Mouse (Mus musculus): ENCODE results near the gene Acsbg1. TPM values are rescaled to one million over a fixed set of nuclear protein-coding genes. Genes with fewer than 3 reads are reported as not detected.
"Not testable (repeated sequence)": the region's sequence is repeated elsewhere in the genome, so short reads cannot be mapped to it uniquely, and the experiment has no call there.

Gene Acsbg1
- total RNA-seq (2021), result under 1 TPM; 0.36 to 0.66 TPM
- long read RNA-seq, experiment 1, partial matches to known transcripts, result 2 of 13 reads
- long read RNA-seq, experiment 1, other reads (novel, unspliced or antisense), result 10 of 13 reads
- long read RNA-seq, experiment 2, partial matches to known transcripts, result 0 of 1 reads
- long read RNA-seq, experiment 2, other reads (novel, unspliced or antisense), result 0 of 1 reads

DNA sequence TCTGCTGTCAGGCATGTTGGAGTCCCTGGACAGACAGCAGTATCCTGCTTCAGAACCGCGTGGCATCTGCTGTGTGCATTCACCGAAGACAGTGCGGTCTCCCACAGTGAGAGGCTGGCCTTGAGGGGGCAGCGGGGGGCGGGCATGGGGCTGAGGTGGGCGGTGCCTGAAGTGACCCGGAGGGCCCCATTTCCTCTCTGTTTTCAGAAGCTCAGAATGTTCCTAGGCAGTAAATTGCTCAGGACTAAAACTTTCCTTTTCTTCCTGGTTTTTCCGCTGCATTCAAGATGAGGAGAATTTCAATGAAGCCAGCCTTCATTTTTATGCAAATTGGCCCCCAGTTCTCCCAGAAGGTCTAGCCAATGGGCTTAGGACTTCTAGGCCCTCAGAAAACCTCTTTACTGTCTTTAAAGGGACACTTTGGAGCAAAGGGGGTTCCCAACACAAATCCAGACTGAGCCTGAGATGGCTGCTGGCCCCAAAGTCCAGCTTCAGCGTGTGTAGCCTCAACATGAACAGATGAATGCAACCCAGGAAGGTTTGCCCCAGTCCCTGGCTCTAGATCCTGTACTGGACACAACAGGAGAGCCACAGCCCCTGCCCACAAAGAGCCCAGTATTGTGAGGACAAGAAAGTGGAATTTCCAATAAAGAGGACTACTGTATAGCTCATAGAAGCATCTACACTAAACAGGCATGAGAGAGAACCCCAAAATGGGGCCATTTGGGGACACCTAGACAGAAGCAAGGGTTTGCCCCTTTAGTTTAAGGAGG, at the start of gene Acsbg1:
Acsbg1 (minus strand) TSS at position 266 of the 773 bp plus-strand sequence.
- no peak for DNase-seq (ENCODE audit: low spot score in 2 of 2)

DNA sequence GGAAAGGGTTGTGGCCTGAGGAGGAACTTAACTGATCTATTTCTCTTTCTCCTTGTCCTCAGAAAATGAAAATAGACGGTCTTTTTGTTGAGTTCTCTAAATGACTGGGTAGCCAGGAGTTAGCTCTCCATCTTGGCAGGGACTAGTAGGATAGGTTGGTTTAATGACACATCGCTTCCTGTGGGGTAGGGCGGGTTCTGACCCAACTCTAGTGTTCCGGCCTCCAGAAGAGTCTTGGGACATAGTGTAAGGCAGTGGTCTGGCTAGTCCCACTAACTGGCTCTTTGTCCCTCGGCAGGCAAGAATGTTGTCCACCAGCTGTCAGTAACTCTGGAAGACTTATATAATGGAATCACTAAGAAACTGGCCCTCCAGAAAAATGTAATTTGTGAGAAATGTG, 46.4 kb upstream of the Acsbg1 start:
- DNase-seq (ENCODE audit: low spot score in 2 of 2), result no peak

DNA sequence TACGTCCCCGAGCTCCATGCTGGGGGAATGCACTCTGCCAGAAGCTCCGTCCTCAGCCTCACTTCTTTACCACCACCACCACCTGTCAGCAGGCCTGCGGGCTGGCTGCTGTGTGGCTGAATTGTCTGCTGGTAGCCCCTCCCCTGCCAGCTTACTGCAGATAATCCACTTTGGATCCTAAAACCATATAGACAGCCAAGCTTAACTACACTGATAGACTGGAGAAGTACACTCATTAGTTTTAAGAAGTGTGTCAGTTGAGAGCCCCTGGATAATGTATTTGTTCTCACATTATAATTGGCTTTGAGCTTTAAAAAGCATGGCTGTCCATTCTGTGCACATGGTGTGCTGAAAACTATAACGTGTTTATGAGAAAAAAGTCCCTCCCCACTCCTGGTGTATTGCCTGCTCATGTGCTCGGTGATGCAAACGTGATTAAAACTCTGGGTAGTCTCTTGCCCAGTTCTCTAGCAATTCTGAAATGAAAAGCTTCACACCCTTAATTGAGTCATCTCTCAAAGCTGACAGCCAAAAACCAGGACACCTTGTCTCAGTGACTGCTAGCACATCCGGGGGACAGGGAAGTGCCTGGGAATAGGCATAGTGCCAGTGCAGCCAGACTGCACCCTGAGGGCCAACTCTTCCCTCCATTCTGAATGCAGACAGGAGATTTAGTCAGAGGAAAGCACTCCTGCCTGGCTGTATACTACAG, 45.8 kb upstream of the Acsbg1 start:
- no peak for DNase-seq (ENCODE audit: low spot score in 2 of 2)

DNA sequence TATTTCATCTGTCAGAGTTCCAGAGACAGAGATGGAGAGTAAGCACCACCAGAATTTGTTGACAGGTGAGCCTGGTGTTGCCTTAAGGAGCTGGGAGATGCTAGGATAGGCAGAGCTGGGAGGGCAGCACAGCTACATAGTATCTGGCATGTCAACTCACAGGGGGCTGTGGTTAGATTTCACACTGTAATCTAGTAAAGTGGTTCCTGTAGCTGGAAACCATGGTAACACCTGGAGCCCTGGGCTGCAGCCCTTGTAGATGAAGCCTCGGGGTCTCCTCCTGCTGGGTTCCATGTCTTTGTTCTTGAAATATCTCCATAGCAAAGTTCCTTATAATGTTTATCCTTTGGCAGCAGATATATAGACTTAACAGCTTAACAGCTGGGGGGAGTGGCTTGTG, 43.9 kb upstream of the Acsbg1 start:
- no peak for DNase-seq (ENCODE audit: low spot score in 2 of 2)

DNA sequence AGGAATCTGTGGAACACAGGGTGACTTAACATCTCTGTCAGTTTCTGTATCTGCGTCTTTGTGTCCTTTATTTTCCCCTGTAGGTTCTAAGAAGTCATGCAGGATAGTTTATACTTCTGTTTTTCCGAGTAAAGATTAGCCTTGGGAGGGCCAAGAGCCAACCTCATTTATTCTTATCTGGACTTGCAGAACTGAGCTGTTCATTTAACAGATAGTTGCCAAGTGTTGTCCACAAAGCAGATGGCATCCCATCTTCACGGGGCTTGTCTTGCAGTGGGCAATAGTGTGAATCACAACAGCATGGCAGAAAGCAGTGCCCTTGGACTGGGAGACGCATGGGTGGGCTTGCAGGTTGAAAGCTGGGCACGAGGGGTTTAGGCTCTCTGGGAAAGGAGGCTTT, 42.7 kb upstream of the Acsbg1 start:
- DNase-seq (ENCODE audit: low spot score in 2 of 2), result no peak

DNA sequence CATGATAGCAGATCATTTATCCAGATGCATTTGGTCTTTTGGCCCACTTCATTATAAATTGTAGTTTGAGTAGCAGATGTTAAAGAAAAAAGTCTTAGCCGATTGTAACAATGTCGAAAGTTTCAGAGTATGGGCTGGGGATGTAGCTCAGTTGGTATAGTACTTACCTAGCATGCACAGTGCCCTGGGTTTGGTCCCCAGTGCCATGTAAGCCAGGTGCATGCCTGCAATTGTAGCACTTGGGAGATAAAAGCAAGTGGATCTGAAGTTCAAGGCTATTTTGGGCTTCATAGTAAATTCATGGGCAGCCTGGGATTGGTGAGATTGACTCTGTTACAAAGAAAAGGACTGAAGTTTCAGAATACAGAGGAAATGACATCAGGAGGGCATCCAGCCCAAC, 40.9 kb upstream of the Acsbg1 start:
- no peak for DNase-seq (ENCODE audit: low spot score in 2 of 2)

DNA sequence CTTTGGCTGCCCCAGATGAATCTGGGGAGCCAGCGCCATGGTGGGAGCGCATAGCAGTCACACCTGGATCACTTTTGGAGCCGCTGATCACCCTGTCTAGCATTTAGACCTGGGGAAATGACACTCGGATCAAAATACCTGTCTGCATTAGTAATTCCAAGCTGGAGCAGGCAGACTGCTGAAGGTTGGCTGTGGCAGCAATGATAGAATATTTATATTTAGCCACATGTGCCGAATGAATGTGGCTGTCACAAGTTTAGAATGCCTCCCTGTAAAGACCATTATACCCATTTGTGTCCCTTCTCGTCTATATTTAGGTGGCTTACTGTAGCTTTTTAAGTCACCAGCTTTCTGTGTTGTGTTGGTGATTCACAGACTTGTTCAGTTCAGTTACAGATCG, 39.1 kb upstream of the Acsbg1 start:
- no peak for DNase-seq (ENCODE audit: low spot score in 2 of 2)

DNA sequence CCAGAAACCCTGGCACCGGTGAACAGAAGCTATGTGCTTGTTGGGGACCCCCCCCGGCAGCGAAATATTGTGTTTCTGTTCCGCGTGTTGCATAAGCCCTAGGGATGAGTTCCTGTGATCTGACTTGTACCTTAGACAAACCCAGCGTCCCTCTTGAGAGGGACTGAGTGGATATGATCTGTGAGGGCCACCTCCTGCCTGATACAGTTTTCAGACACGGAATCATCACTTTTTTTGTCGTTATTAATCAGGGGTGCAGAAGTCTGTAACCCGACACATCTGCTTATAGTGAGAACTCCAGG, 38.5 kb upstream of the Acsbg1 start:
- DNase-seq (ENCODE audit: low spot score in 2 of 2), result no peak

DNA sequence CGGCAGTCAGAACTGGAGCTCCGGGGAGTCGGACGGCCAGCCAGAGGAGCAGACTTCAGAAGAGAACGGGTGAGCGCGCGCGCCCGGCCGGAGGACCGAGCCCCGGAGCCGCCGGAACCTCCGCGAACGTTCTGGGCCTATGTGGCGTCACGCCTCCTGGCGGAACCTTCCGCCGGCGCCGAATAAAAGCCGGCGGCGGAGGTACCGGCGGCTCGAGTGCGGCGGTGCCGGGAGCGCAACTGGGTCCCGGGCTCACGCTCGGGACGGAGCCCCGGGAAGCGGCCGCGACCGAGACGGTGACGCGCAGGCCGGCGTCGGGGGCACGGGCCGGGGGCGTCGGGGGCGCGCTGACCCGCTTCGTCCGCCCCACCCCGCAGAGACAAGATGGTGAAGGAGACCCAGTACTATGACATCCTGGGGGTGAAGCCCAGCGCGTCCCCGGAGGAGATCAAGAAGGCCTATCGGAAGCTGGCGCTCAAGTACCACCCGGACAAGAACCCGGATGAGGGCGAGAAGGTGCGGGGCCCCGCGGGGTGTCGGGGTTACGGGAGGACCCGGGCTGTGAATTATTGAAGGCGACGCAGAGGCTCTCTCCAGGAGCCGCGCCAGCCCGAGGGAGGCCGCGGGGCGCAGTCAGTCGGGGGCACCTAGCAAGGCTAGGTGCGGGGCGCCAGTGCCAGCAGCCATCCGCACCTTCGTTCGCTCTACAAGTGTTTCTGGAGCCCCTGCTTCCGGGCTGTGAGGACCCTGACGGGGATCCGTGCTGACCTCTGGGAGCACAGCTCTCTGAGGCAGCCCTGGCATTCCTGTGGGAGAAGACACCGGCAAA, 37.9 kb upstream of the Acsbg1 start:
- DNase-seq (ENCODE audit: low spot score in 2 of 2), result peak; percentile 66 to 75

DNA sequence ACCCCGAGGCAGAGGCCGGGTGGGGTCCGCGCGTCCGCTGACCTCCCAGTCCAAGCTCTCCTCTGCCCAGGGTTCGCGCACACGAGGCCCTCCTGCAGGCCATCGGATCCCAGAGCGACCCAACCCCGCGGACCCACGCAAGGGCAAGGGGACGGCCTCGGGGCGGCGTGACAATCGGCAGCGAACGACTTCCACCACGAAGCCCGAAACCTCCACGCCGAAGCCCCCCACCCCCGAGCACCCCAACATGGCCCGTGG, 37.3 kb upstream of the Acsbg1 start:
- DNase-seq (ENCODE audit: low spot score in 2 of 2), result no peak

DNA sequence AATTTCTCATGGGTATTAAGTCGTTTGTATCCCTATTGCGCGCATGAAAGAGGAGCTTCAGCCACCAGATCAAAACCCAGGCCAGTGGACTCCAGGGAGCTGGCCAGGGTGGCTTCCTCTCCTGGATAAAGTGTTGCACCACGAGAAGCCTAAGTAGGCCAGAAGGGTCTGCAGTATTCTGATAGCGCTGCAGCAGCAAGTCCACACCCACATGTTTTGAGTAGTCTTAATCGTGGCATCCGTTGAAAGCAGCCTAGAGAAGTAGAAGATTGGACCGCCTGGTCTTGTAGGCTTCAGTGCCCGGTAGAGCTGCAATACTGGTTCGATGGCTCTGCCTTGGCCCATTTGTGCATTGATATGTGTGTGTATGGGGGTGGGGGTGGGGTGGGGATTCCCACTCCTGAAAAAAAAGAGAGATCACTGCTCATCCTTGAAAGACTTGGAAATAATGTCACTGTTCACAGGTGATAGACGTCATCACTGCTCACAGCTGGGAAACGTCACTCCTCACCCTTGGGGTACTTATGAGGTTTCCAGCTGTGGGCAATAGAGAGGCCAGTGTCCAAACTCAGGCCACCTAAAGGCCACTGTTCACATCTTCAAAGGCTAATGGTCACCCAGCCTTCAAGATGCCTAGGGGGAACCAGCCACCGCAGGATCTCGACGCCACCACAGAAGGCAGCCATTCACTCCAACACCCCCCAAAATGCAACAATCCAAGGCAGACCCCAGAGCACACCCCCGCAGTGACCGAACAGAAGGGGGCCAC, 36.8 kb upstream of the Acsbg1 start, which contains the start of gene Dnaja4:
Dnaja4 (plus strand) TSS at position 556 of the 769 bp plus-strand sequence.
- no peak for DNase-seq (ENCODE audit: low spot score in 2 of 2)

DNA sequence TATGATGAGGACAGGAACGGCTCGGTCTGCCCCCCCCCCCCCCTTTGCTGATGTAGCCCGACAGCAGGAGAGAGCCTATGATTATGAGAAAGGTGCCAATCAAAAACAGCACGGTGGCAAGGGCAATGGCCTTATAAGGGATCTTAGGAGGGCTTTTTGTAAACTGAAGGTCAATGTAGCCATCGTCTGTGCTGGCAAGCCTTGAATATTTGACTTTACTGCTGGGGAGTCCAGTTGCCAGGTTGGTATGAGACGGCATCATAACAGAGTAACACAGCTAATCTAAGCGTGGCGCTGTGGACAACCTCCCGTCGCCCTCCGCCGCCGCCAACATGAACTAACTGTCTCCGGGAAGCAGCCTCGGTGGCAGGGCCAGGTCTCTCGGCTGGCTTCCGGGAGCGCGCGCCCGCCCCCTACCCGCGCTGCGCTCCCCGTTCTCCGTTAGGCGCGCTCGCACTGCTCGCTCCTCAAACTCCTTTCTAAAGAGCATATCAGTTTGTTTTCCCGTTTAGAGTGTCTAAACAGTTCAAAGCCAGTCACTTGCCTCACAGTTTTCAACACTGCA, 29.7 kb upstream of the Acsbg1 start:
- DNase-seq (ENCODE audit: low spot score in 2 of 2), result not testable (repeated sequence)

DNA sequence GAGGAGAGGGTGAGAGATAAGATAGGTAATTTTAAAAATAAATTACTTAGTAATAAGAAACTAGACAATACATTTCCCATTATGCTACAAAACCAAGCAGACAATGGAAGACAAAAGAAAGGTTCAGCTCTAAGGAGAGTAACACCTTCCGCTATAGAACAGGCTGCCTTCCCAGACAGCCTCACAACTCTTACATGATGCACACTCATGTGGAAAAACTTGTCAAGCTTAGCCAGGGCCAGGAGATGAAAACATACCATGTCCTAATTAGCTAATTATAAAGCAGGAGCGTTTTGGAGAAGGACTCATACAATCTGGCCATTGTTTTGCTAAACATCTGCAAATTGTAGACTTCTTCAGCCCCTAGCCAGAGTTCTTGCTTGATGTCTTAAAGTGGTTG, 29.0 kb upstream of the Acsbg1 start:
- DNase-seq (ENCODE audit: low spot score in 2 of 2), result not testable (repeated sequence)

DNA sequence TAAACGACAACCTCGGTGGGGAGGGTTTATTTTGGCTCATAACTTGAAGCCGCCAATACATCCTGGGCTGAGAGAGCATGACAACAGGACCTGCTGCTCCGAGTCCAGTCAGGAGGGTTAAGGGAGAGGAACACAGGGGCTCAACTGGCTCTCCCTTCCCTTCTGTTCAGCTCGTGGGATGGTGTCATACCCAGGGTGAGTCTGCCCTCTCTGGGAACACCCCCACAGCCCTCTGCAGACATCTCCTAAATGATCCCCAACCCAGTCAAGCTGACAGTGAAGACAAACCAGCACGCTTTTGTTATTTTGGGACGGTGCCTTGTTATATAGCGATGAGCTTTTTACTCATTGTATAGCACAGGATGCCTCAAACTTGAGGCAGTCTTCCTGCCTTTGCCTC, 27.8 kb upstream of the Acsbg1 start:
- DNase-seq (ENCODE audit: low spot score in 2 of 2), result no peak

DNA sequence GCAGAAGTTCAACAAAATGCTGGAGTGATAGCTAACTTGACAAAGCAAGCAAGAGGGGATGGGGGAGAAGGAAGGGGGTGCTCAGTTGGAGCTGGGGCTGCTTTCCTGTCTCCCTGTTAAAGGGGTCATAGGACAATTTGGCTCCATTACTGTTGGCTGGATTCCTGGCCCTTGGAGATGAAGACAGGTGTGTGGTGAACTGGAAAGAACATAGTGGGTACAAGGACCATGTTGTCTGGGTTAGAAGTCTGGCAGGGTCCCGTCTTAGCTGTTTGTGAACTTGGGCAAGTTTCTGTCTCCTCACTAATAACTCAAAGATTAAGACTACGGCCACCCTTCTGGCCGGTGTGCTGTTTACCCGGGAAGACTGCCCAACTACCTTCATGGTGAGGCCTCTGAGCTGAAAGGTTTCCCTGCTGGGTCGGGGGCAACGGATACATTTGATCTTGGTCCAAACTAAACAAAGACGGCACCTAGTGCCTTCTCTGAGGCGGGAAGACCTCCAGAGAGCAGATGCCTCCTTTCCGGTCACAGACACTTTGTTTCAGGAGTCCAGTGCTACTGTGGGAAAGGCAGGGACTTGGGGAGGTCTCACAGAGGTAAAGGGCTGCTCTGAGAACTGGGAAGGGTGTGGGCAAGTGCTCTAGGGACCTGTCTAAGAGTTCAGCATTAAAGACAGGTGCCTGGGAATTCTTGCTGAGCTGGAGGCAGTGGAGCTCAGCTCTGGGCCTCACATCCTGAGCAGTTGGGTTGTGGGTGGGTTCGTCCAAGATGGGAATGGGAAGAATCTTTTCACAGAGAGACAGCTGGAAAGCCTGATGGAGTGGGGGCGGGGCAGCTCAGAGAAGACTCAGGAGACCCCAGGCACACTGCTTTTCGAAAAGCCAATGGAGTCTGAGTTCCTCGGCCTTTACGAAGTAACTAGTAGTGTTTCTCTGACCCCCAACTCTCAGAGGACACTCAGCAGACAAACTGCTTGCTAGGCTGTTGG, 25.9 kb upstream of the Acsbg1 start:
- no peak for DNase-seq (ENCODE audit: low spot score in 2 of 2)

DNA sequence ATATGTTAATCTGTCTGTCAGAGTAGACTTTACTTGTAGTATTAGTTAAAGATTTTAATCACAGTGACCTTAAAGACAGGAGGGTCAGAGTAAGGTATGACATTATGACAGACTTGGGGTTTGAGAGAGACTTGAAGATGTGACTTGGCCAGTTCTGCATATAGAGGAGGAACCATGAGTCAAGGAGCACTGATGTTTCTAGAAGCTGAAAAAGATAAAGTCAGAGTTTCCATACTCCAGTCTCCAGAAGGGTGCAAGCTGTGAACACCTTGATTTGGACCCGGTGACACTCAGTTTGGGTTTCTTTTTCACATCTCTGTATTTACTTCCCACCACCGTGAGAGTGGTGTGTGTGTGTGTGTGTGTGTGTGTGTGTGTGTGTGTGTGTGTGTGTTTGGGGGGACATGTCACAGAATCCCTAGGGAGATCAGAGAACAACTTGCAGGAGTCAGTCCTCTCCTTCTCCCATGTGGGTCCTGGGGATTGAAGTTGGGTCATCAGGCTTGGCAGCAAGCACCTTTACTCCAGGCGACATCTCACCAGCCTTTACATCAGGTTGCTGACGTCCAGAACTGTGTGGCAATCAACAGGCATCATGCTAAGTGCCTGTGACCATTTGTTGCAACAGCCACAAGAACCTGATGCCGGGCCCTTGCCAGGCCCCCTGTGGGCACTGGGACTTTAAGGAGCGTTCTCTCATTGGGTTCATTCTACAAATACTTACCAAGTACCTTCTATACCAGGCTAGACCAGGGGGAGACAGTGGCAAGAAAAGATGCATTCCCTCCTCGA, 22.3 kb upstream of the Acsbg1 start:
- DNase-seq (ENCODE audit: low spot score in 2 of 2), result no peak

DNA sequence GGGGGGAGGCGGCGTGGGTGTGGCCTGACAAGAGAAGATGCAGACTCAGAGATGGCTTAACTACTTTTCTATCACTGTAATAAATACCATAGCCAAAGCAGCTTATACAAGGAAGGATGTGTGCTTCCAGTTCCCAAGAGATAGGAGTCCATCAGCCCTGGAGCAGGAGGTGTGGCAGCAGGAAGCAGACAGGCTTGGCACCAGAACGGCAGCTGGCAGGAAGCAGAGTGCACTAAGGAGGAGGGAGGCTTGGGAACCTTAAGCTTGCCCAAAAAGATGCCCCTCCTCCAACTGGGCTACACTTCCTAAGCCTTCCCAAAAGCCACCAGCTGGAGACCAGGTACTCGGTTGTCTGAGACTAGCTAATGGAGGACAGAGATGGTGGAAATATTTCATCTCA, 21.2 kb upstream of the Acsbg1 start:
- no peak for DNase-seq (ENCODE audit: low spot score in 2 of 2)

DNA sequence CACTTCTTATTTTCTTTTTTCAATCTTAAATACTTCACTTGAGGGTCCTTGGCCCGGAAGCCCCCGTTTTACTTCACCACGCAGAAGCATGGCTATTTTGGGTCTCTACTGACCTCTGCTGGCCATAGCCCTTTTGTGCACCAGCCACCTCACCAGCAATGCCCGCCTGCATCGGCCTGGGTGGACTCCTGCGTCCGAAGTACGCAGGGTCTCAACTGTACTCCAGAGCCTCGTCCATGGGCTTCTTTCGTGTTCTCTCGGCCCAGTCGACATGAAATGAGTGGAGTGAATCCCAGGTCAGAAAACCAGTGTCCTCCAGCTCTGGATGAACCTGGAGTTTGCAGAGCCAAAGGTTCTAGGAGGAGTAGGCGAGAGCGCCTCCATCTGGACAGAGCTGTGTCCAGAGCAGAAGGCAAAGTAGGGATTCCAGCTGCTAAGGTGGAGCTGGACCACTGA, 14.9 kb upstream of the Acsbg1 start:
- peak; percentile 38 to 68 for DNase-seq (ENCODE audit: low spot score in 2 of 2)

DNA sequence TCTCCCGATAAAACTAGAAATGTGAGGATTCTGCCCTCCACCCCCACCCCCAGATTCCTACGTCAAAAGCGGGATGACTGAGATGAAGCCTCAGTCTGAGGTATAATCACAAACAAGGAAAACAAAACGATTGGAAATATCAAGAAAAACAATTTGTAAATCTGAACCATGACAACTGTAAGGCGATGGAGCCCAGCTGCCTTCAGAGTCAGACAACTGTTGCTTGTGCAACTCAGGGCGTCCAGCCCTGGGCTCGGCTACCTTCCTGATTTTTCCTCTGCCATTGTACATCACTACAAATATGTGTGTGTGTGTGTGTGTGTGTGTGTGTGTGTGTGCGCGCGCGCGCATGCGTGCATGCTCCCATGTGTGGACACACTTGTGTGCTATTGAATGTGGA, 12.2 kb upstream of the Acsbg1 start:
- no peak for DNase-seq (ENCODE audit: low spot score in 2 of 2)
